In the genomic region with DNA sequence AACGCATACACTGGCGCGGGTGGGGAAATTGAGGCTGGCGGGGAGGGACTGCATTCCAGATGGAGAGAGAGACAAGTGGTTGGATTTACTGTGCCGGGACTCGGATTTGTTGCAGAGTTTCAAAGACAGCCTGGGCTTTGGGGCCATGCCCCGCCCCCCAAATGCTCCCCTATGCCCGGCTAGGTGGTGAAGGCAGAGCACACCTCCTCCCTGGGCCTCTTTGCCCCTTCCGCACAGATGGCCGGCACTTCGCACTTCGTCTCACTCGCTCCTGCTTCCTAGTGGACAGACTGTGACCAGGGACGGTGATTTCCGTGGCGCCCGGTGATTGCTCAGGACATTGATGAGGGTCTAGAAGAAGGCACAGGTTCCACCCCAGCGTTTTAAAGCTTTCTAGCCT, we compare ENCODE assay signal across 8 mouse cellular contexts. TPM values are rescaled to one million over a fixed set of nuclear protein-coding genes. Genes with fewer than 3 reads are reported as not detected.
A peak's percentile ranks its signal among the peaks of the same experiment; 100 is the strongest.
DNase-seq lines count a peak whose midpoint lies in the region; ATAC-seq lines count a peak whose summit lies in the region.

No protein-coding gene starts in this region.

- H3K4me1 ChIP-seq in heart, embryonic 12.5 days (replicated peaks) = peaks cover 64% of the 10 kb centered on the region
- peaks cover 29% of the 10 kb centered on the region for H3K4me1 ChIP-seq in heart, embryonic 16.5 days (ENCODE audit: control insufficient read depth, insufficient read depth, low read length)
- peaks cover 34% of the 10 kb centered on the region for H3K4me1 ChIP-seq in liver, embryonic 12.5 days

- H3K27me3 ChIP-seq in heart, embryonic 12.5 days (replicated peaks) = peaks cover 18% of the 10 kb centered on the region
- H3K27me3 ChIP-seq in heart, embryonic 16.5 days (ENCODE audit: control insufficient read depth, insufficient read depth, low read length) = 0 out of 2 replicates have a peak, but pooled peaks cover 2% of the 10 kb centered on the region
- H3K27me3 ChIP-seq in liver, embryonic 12.5 days (replicated peaks) = peaks cover 79% of the 10 kb centered on the region

- H3K36me3 ChIP-seq in heart, embryonic 12.5 days = no peaks in the 10 kb centered on the region
- H3K36me3 ChIP-seq in heart, embryonic 16.5 days (ENCODE audit: control insufficient read depth, insufficient read depth) = no peaks in the 10 kb centered on the region
- H3K36me3 ChIP-seq in liver, embryonic 12.5 days = no peaks in the 10 kb centered on the region

- no peak for DNase-seq in heart, adult 11 months
- peak; percentile 45 for DNase-seq in MN1 (ENCODE audit: low spot score)
- no peak for DNase-seq in yolk sac, embryonic 10.5 days (ENCODE audit: low spot score)
- no peak for DNase-seq in urinary bladder, postnatal 36 days (ENCODE audit: low spot score in 2 of 2)

- WGBS in heart, embryonic 12.5 days = 2% methylated on average over 18 of the region's 18 CpGs
- WGBS in heart, embryonic 16.5 days = under 1% methylated on average over 18 of the region's 18 CpGs
- WGBS in liver, embryonic 12.5 days (ENCODE audit: insufficient replicate concordance) = 2% methylated on average over 18 of the region's 18 CpGs

- H3K27ac ChIP-seq in heart, embryonic 12.5 days (ENCODE audit: poor library complexity, severe bottlenecking) = peak overlapping the region; percentile 82
- peak overlapping the region; percentile 89 for H3K27ac ChIP-seq in heart, embryonic 16.5 days (ENCODE audit: low read length)
- H3K27ac ChIP-seq in liver, embryonic 12.5 days = no peak overlapping the region

- no peaks in the 10 kb centered on the region for H3K9me3 ChIP-seq in heart, embryonic 12.5 days (replicated peaks)
- no peaks in the 10 kb centered on the region for H3K9me3 ChIP-seq in heart, embryonic 16.5 days (replicated peaks; ENCODE audit: control insufficient read depth, low read length)
- H3K9me3 ChIP-seq in liver, embryonic 12.5 days (replicated peaks) = no peaks in the 10 kb centered on the region

- peak overlapping the region; percentile 51 for H3K4me3 ChIP-seq in heart, embryonic 12.5 days
- peak overlapping the region; percentile 64 for H3K4me3 ChIP-seq in heart, embryonic 16.5 days (ENCODE audit: low read length)
- H3K4me3 ChIP-seq in liver, embryonic 12.5 days = peak overlapping the region; percentile 49

- peak overlapping the region; percentile 72 for H3K9ac ChIP-seq in heart, embryonic 12.5 days
- peak overlapping the region; percentile 84 for H3K9ac ChIP-seq in heart, embryonic 16.5 days (ENCODE audit: low read length)
- peak overlapping the region; percentile 28 for H3K9ac ChIP-seq in liver, embryonic 12.5 days

- peak; percentile 48 for ATAC-seq in heart, embryonic 12.5 days (ENCODE audit: insufficient number of reproducible peaks, low FRiP score)
- ATAC-seq in heart, embryonic 16.5 days (replicated peaks; ENCODE audit: extremely low read depth, insufficient read depth, low FRiP score) = no peak; the same call in 1 of the 2 replicates
- no peak for ATAC-seq in liver, embryonic 12.5 days
- 0 out of 2 replicates have a peak, but pooled peaks have one; percentile 38 for ATAC-seq in monocyte, adult 5-6 weeks (replicated peaks; ENCODE audit: insufficient number of reproducible peaks, low FRiP score, low TSS enrichment, poor library complexity, severe bottlenecking)

- H3K4me2 ChIP-seq in heart, embryonic 12.5 days = peak overlapping the region; percentile 88
- H3K4me2 ChIP-seq in heart, embryonic 16.5 days (ENCODE audit: low read depth, low read length) = peak overlapping the region; percentile 99
- H3K4me2 ChIP-seq in liver, embryonic 12.5 days = peak overlapping the region; percentile 71

RNA-seq across cellular contexts. Expression of gene Rapgef3, which starts 0.4 kb away (rescaled TPM):
- 22.0 and 22.9 TPM in 2 replicates for polyA plus RNA-seq in heart, embryonic 12.5 days (2016; fragmentation: Nextera tagmentation; extraction: Ambion mirVana)
- 26.3 and 28.7 TPM in 2 replicates for polyA plus RNA-seq in heart, embryonic 16.5 days (2015; fragmentation: Nextera tagmentation; extraction: Ambion mirVana)
- 3.5 and 3.9 TPM in 2 replicates for polyA plus RNA-seq in liver, embryonic 12.5 days (2016; fragmentation: Nextera tagmentation; extraction: Ambion mirVana)
- 0.19 to 5.1 TPM (median 1.8 TPM) in 3 replicates for total RNA-seq in monocyte, adult 5-6 weeks (2017)

RNA-seq across cellular contexts. Expression of gene Slc48a1, which starts 10.1 kb away (rescaled TPM):
- 52.9 and 55.0 TPM in 2 replicates for polyA plus RNA-seq in heart, embryonic 12.5 days (2016; fragmentation: Nextera tagmentation; extraction: Ambion mirVana)
- 71.0 and 76.0 TPM in 2 replicates for polyA plus RNA-seq in heart, embryonic 16.5 days (2015; fragmentation: Nextera tagmentation; extraction: Ambion mirVana)
- 83.8 and 88.7 TPM in 2 replicates for polyA plus RNA-seq in liver, embryonic 12.5 days (2016; fragmentation: Nextera tagmentation; extraction: Ambion mirVana)
- total RNA-seq in monocyte, adult 5-6 weeks (2017) = 20.0 to 22.8 TPM (median 22.4 TPM) in 3 replicates

RNA-seq across cellular contexts. Expression of gene Endou, which starts 37.1 kb away (rescaled TPM):
- 0.14 and 0.15 TPM in 2 replicates for polyA plus RNA-seq in heart, embryonic 12.5 days (2016; fragmentation: Nextera tagmentation; extraction: Ambion mirVana)
- 2.8 and 9.6 TPM in 2 replicates for polyA plus RNA-seq in heart, embryonic 16.5 days (2015; fragmentation: Nextera tagmentation; extraction: Ambion mirVana)
- polyA plus RNA-seq in liver, embryonic 12.5 days (2016; fragmentation: Nextera tagmentation; extraction: Ambion mirVana) = not detected in 2 replicates
- total RNA-seq in monocyte, adult 5-6 weeks (2017) = 0.32 to 1.6 TPM in 2 of 3 replicates, not detected in the other

Comparison
In these comparisons a context has a peak if more than half of its experiments do, and no peak if none do; other contexts are left out.
1. ATAC-seq: peak in heart, embryonic 12.5 days (single experiment) and monocyte, adult 5-6 weeks (single experiment); none in heart, embryonic 16.5 days (single experiment) and liver, embryonic 12.5 days (single experiment).
2. H3K9ac ChIP-seq: peak in every context shown above with its lines; median percentile 84 in heart, embryonic 16.5 days; 72 in heart, embryonic 12.5 days; 28 in liver, embryonic 12.5 days.
3. Peak in every context shown above with its lines, with median percentiles within 50 percentile points of each other: H3K4me2 ChIP-seq and H3K4me3 ChIP-seq.